Mouse (Mus musculus): ENCODE measurements at regions not wholly inside any gene's neighbourhood (a gene's known extent, or its start where the extent isn't known, plus 50 kb on each side); places are given as distances from the start of the nearest gene placed in this dataset.

GRCm38 (mm10) chr5:126438696-126439095, 802.9 kb upstream of the Tmem132c start:
- TF ChIP-seq TAL1 (IDR thresholded peaks at IDR 0.05; ENCODE audit: low read length): no peak
- TF ChIP-seq GATA1 (IDR thresholded peaks at IDR 0.05; ENCODE audit: low read length): no peak
